Mouse (Mus musculus) lung, adult 2 months (tissue): Measurements from ENCODE around the gene Tecpr1. TPM values are rescaled to one million over a fixed set of nuclear protein-coding genes. Genes with fewer than 3 reads are reported as not detected.
A peak's percentile ranks its signal among the peaks of the same experiment; 100 is the strongest.

Source experiments
- DNase-seq: peaks from one replicate; pipeline ENCODE4 v3.0.0; 2022
- H3K4me1 ChIP-seq: fragments of 200-500 bp; 2 replicates; pipeline ENCODE4 v1.6.1; 2011; ENCODE audit warnings: low read length; ENCODE audit not compliant: control insufficient read depth, insufficient read depth
- H3K4me3 ChIP-seq: fragments of 200-500 bp; replicated peaks from 2 replicates; pipeline ENCODE3; 2011; ENCODE audit warnings: low read depth, mild to moderate bottlenecking, control low read depth, low read length; ENCODE audit errors: extremely low read depth
- CTCF ChIP-seq: fragments of 200-500 bp; IDR thresholded peaks from 2 replicates; pipeline ENCODE4 v1.5.1; 2011; ENCODE audit warnings: mild to moderate bottlenecking, low read length, control low read depth; ENCODE audit not compliant: insufficient read depth
- POLR2A ChIP-seq: fragments of 200-500 bp; IDR thresholded peaks from 2 replicates; pipeline ENCODE4 v1.6.1; 2011; ENCODE audit warnings: low read depth, mild to moderate bottlenecking, control low read depth, low read length, borderline replicate concordance; ENCODE audit errors: extremely low read depth
- WGBS: fragments of 180-500 bp; shearing (Covaris S2); methylation state at CpG from one replicate; pipeline ENCODE4 v1.1.7; 2018; 5-methylcytosine and 5-hydroxymethylcytosine counted together
- polyA plus RNA-seq: library from polyadenylated mRNA; depleted of rRNA; stranded (reverse); fragments of >200 nt; gene quantifications from 2 replicates; pipeline ENCODE4 v1.2.3, GENCODE M21; 2012

The Tecpr1 gene
- polyA plus RNA-seq, 1 experiment = 117 TPM

DNA sequence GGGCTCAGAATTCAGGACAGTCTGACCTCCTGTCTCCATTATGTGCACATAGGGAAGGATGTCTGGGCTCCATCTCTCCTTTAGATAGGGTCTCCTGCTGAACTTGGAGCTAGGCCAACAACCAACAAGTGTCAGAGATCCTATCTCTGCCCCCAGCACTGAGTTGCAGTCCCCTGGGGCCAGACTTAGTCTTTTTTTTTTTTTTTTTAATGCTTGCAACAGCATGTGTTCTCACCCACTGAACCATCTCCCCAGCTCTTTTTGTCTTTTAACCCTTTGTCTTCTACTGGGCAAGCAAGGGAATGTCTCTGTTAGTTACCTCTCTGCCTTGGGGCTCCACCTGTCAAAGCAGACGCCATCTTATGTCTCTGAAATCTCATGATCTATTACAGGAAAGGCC lies 15.6 kb upstream of the Tecpr1 start:
- no peak for TF ChIP-seq CTCF
- TF ChIP-seq POLR2A = no peak
- no peak for DNase-seq
- Histone ChIP-seq H3K4me3 (no peak overlapping the region), H3K4me1 (peaks cover 3% of the 10 kb centered on the region; the same call in 1 of the 2 replicates)
- WGBS = 100% methylated on average over 1 of the region's 1 CpGs

DNA sequence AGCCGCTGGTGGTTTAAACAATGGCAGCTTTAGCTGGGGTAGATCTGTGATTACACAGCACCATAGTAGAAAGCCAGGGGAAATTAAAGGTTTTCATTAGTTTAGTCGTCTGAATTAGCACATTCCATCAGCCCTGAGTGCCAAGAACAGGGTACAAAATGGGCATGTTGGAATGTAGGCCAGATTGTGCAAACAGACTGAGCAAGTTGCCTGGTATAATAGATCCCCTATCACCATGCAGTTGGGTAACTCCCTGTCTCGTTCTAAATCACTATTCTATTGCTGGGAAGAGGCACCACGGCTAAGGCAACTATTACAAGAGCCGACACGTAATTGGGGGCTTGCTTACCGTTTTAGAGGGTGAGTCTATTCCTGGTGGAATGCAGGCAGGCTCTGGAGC lies 11.3 kb upstream of the Tecpr1 start:
- DNase-seq = no peak
- 70% methylated on average over 7 of the region's 7 CpGs for WGBS
- TF ChIP-seq POLR2A (no peak), CTCF (no peak)
- H3K4me1 ChIP-seq = peaks cover 3% of the 10 kb centered on the region; the same call in 1 of the 2 replicates
- no peak overlapping the region for H3K4me3 ChIP-seq

DNA sequence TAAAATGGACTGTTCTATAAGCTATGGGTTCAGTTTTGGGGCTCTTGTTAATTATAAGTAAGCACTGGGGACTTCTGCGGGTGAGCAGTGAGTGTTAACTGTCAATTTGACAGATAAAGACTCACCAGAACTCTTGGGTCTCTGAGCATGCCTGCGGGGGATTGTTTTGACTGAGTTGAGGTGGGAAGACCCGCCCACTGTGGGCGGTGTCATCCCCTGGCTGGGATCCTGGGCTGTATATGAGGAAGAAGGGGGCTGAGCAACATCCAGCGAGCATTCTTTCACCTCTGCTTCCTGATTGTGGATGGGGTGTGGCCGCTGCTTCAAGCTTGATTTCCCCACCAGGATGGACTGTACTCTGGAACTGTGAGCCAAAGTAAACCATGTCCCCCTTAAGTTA lies 10.8 kb upstream of the Tecpr1 start:
- no peak for DNase-seq
- no peak for TF ChIP-seq CTCF
- TF ChIP-seq POLR2A = no peak
- Histone ChIP-seq H3K4me1 (peaks cover 3% of the 10 kb centered on the region; the same call in 1 of the 2 replicates), H3K4me3 (no peak overlapping the region)
- 62% methylated on average over 6 of the region's 6 CpGs for WGBS

DNA sequence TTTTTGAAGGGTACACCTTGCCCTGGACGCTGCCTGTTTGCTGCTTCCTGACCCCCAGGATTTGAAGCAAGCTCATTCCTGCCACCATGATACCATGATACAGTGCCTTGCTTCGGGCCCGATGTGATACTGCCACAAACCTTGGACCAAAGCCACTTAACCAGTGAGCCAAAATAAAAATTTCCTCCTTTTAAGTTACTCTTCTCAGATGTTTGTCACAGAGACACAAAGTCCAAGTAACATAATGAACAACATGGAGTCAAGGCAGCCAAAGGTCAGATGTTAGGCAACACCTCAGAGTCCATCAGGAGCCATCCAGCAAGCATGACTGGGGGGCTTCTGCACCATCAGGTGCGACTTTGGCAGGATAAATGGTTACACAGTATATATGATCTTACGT lies 9.1 kb upstream of the Tecpr1 start:
- 88% methylated on average over 5 of the region's 5 CpGs for WGBS
- DNase-seq = no peak
- TF ChIP-seq POLR2A (no peak), CTCF (no peak)
- Histone ChIP-seq H3K4me3 (no peak overlapping the region), H3K4me1 (peaks cover 3% of the 10 kb centered on the region; the same call in 1 of the 2 replicates)

GRCm38 (mm10) chr5:144231410-144231809 lies 8.0 kb upstream of the Tecpr1 start:
- Histone ChIP-seq H3K4me3 (no peak overlapping the region), H3K4me1 (peaks cover 3% of the 10 kb centered on the region; the same call in 1 of the 2 replicates)
- DNase-seq = no peak
- 41% methylated on average over 1 of the region's 1 CpGs for WGBS
- TF ChIP-seq POLR2A (no peak), CTCF (peak; percentile 47; the same call in 1 of the 2 replicates)

- TF ChIP-seq CTCF (no peak), POLR2A (no peak)
- Histone ChIP-seq H3K4me1 (peaks cover 3% of the 10 kb centered on the region; the same call in 1 of the 2 replicates), H3K4me3 (no peak overlapping the region)
- 85% methylated on average over 7 of the region's 7 CpGs for WGBS
- DNase-seq = no peak
These were observed 6.8 kb upstream of the Tecpr1 start for GRCm38 (mm10) chr5:144230216-144230615.

GRCm38 (mm10) chr5:144226220-144226619 lies 2.8 kb upstream of the Tecpr1 start:
- Histone ChIP-seq H3K4me1 (peaks cover 15% of the 10 kb centered on the region), H3K4me3 (no peak overlapping the region)
- WGBS = 41% methylated on average over 11 of the region's 11 CpGs
- TF ChIP-seq CTCF (no peak), POLR2A (no peak)
- DNase-seq = no peak

DNA sequence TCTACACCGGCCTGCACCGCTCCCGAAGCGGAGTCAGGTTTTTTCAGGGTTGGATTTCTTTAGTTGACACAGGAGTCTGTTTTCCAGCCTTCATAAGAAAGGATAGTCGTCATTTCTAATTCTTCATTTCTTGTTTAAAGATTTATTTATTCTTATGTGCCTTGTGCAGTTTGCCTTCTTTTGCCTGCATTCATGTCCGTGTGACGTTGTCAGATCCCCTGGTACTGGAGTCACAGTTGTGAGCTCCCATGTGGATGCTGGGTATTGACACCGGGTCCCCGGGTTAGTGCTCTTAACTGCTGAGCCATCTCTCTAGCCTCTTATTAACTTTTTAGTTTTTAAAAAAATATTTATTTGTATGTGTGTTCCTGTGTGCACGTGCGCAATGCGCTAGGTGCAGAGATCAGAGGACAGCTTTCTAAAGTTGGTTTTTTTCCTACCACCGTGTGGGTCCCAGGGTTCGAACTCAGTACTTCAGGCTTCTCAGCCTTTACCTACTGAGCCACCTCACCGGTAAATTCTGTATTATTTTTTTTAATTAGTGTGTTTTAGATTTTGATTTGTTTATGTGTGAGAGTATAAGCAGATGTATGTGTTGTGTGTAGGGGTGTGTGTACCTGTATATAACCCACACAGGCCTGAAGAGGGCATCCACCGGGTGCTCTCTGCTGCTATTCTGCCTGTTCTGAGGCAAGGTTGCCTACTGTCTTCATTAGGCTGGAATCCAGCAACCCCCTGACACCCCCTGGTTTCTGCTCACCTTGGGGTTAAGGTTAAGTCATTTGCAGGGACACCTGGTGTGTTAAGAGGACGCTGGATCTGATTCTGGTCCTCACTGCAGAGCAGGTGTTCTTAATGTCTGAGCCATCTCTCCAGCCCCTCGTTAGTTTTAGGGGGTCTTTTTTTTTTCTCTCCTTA lies 743 bp upstream of the Tecpr1 start:
- no peak for DNase-seq
- TF ChIP-seq POLR2A (no peak), CTCF (no peak)
- WGBS = 27% methylated on average over 18 of the region's 18 CpGs
- Histone ChIP-seq H3K4me3 (peak overlapping the region; percentile 79), H3K4me1 (peaks cover 25% of the 10 kb centered on the region)

DNA sequence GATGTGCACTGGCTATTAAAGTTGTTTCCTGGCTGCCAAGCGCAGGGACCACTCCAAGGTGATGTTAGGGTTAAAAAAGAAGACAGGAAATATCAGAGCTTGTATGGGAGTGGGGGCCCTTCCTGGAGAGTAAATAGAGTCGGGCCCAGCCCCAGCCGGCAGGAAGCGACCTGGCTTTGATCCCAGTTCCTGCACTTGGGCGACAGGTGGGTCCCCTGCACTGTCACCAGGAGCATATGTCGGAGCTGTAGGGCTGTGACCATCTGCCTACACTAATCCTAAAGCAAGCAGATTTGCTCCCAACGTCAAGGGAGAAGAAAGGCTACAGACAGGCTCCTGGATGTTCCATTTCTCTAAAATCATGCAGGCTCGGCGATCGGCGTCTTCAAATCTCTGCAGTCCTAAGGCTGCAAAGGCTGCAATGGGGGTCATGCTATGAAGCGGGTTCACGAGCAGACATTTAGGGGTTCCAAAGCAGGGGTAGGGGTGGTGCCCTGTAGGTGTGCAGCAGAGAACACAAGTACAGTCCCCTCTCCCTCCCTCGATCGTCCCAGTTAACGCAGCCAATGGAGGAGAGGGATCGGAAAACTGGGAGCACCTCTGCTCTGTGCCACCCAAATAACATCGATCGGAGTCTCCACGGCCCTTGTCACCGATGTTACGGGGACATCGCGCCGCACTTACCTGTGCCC lies 458 bp downstream of the Tecpr1 start:
- WGBS = under 1% methylated on average over 25 of the region's 25 CpGs
- peak overlapping the region; percentile 95 for H3K4me3 ChIP-seq
- TF ChIP-seq POLR2A (peak; percentile 23; the same call in 1 of the 2 replicates), CTCF (no peak)
- H3K4me1 ChIP-seq = peaks cover 27% of the 10 kb centered on the region
- peak; percentile 57 for DNase-seq
